Mouse (Mus musculus) spleen, adult 2 months (tissue): Measurements from ENCODE around the gene Rfpl4.

Experiments used
- CTCF ChIP-seq: fragments of 200-500 bp; IDR thresholded peaks from 2 replicates; pipeline ENCODE4 v1.5.1; 2011; ENCODE audit warnings: mild to moderate bottlenecking, inconsistent platforms; ENCODE audit not compliant: insufficient read depth, insufficient read length, insufficient replicate concordance; ENCODE audit errors: extremely low read depth
- POLR2A ChIP-seq: fragments of 200-500 bp; IDR thresholded peaks from 2 replicates; pipeline ENCODE4 v1.6.1; 2011; ENCODE audit warnings: low read depth, low read length, inconsistent platforms

DNA sequence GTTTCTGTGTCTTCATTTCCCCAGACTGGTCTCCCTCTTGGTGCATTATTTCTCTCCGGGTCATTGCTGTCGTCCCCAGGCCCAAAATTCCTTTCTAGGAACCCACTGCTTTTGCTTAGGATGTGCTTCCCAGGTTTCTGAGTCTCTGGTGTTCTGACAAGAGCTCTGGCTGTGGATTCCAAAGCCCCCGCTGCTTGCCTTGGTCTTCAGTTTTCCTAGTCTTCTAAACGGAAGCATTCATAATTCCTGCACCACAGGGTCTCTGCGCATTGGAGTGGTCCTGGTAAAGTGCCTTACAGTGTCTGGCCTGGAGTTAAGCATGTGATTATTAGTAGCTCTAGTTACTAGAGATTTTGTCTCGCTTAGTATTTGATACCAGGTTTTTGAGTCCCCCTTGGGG, 35.9 kb downstream of the Rfpl4 start:
- TF ChIP-seq POLR2A: no peak
- no peak for TF ChIP-seq CTCF
